Mouse (Mus musculus): ENCODE measurements around the gene Scnn1a. TPM values are rescaled to one million over a fixed set of nuclear protein-coding genes. Genes with fewer than 3 reads are reported as not detected.

The Scnn1a gene
- total RNA-seq, 2 experiments from 2014 or later = 3.8 to 3.9 TPM

GRCm38 (mm10) chr6:125389853-125390252 is 69.4 kb downstream of the Scnn1a start:
- DNase-seq (ENCODE audit: extremely low spot score in 1 of 2, low spot score in 1 of 2) = no peak

Other genes with a start within 250 kb of the Scnn1a start
- gene Chd4, start 224.7 kb upstream of the Scnn1a start, total RNA-seq (2021) = 100 to 1,000 TPM; 153 to 194 TPM
- gene Nop2, start 188.8 kb upstream of the Scnn1a start, total RNA-seq (2021) = 10 to 100 TPM; 29.5 TPM
- 10 to 100 TPM; 63.4 to 77.7 TPM for gene Iffo1, start 175.4 kb upstream of the Scnn1a start, total RNA-seq (2021)
- 1,000 to 10,000 TPM; 2,323 to 2,636 TPM for gene Gapdh, start 154.2 kb upstream of the Scnn1a start, total RNA-seq (2021)
- 10 to 100 TPM; 24.1 to 27.6 TPM for gene Ncapd2, start 129.0 kb upstream of the Scnn1a start, total RNA-seq (2021)
- gene Mrpl51, start 128.9 kb upstream of the Scnn1a start, total RNA-seq (2021) = 10 to 100 TPM; 64.4 to 66.0 TPM
- 10 to 100 TPM; 71.1 to 71.4 TPM for gene Vamp1, start 105.1 kb upstream of the Scnn1a start, total RNA-seq (2021)
- 1 to 10 TPM; 2.5 to 3.3 TPM for gene Tapbpl, start 88.8 kb upstream of the Scnn1a start, total RNA-seq (2021)
- not detected for gene Cd27, start 83.6 kb upstream of the Scnn1a start, total RNA-seq (2021)
- gene Tuba3a, start 34.6 kb upstream of the Scnn1a start, total RNA-seq (2021) = not detected
- 10 to 100 TPM in 1 of 2 experiments, 1 to 10 TPM in 1; 8.7 to 10.2 TPM for gene Ltbr, start 6.8 kb upstream of the Scnn1a start, total RNA-seq (2021)
- 10 to 100 TPM; 11.2 to 12.5 TPM for gene Tnfrsf1a, start 28.7 kb downstream of the Scnn1a start, total RNA-seq (2021)
- gene Plekhg6, start 60.1 kb downstream of the Scnn1a start, total RNA-seq (2021) = not detected
- 10 to 100 TPM; 78.0 to 89.7 TPM for gene Cd9, start 174.1 kb downstream of the Scnn1a start, total RNA-seq (2021)
- gene Vwf, start 226.1 kb downstream of the Scnn1a start, total RNA-seq (2021) = 10 to 100 TPM; 14.6 to 14.7 TPM

Data from layer of hippocampus, postnatal 25 days (tissue).